Mouse (Mus musculus) central nervous system, embryonic 14 days (tissue): ENCODE results near the gene Omd. TPM values are rescaled to one million over a fixed set of nuclear protein-coding genes. Genes with fewer than 3 reads are reported as not detected.

Experiments
- polyA plus RNA-seq: library from polyadenylated mRNA; depleted of rRNA; stranded (reverse); fragments of >200 nt; gene quantifications from 2 replicates; pipeline ENCODE4 v1.2.3, GENCODE M21; 2012; rRNA removed

Omd gene
- 0.52 and 2.5 TPM in 2 replicates for polyA plus RNA-seq

DNA sequence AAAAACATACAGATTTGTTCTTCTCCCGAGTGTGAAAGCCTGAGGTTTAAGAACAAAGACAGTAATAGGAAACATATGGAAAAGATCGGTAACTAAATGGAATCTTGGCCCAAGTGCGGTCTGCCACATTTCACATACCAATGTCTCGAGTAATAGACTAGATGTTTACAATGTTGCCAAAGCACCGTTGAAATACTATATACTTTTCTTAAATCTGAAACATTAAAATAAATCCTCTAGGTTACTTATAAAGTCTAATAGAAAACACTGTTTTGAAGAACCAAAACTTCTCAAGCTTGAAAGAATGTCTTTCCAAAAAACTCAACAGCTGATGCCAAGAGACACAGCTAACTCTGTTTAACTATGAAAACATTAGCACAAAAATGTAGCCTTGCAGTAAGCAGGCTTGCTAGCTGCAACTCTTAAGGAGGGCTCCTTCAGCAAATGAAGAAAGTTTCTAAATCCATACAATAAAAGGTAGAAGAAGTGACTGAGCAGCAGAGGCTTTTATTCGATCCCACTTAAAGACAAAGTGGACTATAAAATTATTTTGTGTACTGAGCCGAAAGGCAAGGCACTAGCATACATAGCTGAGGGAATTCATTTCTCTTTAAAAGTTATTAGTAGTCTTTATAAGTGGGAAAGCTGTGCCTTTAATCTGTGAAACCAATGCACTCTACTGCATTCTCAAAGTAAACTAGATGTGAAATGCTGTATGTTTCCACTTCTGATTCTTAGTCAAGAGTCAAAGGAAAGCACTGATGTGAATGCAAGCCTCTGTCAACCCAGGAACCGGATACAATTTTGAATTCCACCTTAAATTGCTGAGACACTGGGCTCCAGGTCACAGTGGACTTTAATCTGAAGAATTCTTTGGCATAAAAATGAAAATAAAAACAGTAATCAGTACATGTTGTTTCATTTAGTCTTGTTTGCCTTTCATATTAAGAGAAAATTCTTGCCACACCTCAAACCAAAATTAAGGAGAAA is at the start of gene Omd:
Omd (plus strand) TSS at position 922 of the 990 bp plus-strand sequence.

GRCm38 (mm10) chr13:49544279-49544678 is 38.0 kb upstream of the Omd start, which contains the start of gene Aspn:
Aspn (plus strand) TSS chr13:49544443.

DNA sequence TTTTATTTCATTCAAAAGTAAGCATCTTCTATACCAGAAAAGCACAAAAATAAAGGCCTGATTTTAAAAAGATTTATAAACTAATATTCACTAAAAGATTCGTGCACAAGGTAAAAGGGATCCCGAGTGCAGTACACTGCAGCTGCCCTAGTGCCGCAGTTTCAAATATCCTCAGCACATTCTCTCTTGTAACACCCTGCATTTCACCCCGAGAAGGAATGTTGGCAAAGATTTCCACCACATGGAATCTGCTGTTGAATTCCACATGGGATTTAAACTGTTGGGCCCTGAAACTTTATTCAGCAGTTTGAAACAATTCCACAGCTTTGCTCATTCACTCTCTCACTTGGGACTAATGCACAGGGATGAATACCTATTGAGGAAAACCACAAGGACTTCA is 25.5 kb downstream of the Omd start, which contains the start of gene Ogn:
Ogn (plus strand) TSS at position 333 of the 400 bp plus-strand sequence.

Other genes starting within 250 kb of the Omd start
- 37.4 and 37.8 TPM in 2 replicates for gene Bicd2, start 240.9 kb upstream of the Omd start, polyA plus RNA-seq
- gene Ippk, start 161.2 kb upstream of the Omd start, polyA plus RNA-seq, result 9.4 and 10.8 TPM in 2 replicates
- gene Tes3-ps, start 89.1 kb upstream of the Omd start, polyA plus RNA-seq, result 0.30 and 0.33 TPM in 2 replicates
- 2.3 and 2.6 TPM in 2 replicates for gene Ecm2, start 77.7 kb upstream of the Omd start, polyA plus RNA-seq
- 6.5 and 24.1 TPM in 2 replicates for gene Aspn, start 38.0 kb upstream of the Omd start, polyA plus RNA-seq
- 13.4 and 36.2 TPM in 2 replicates for gene Ogn, start 25.6 kb downstream of the Omd start, polyA plus RNA-seq
- gene Cenpp, start 70.3 kb downstream of the Omd start, polyA plus RNA-seq, result 5.9 and 7.0 TPM in 2 replicates
- 12.5 and 15.1 TPM in 2 replicates for gene Nol8, start 70.6 kb downstream of the Omd start, polyA plus RNA-seq
- 49.7 and 52.2 TPM in 2 replicates for gene Iars, start 99.6 kb downstream of the Omd start, polyA plus RNA-seq
- not detected in 2 replicates for gene Gm30302, start 216.5 kb downstream of the Omd start, polyA plus RNA-seq